Mouse (Mus musculus) embryo, embryonic 10.5 days (tissue): Measurements from ENCODE around the gene Sec11a.
"Not testable (repeated sequence)": the region's sequence is repeated elsewhere in the genome, so short reads cannot be mapped to it uniquely, and the experiment has no call there.

Experiments
- DNase-seq: peaks from one replicate; pipeline ENCODE4 v3.0.0-alpha.2; 2015; ENCODE audit warnings: low spot score

Sec11a gene

DNA sequence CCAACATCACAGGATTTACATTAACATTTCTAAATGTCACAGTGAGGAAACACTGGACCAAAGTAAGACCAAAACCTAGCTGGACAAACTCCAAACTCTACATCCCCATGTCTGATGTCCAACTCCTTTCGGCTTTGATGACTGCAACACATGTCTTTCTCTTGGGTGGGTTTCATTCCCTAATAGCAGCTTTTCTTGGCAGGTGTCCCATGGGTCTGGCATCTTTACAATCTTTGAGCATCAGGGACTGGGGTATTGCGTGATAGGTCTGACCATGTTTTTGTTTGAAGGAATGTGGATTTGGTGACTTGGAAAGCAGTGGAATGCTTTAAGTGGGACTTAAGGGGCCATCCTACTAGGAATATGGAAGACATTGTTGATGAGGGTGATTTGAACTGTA, 9.3 kb upstream of the Sec11a start:
- DNase-seq = no peak

DNA sequence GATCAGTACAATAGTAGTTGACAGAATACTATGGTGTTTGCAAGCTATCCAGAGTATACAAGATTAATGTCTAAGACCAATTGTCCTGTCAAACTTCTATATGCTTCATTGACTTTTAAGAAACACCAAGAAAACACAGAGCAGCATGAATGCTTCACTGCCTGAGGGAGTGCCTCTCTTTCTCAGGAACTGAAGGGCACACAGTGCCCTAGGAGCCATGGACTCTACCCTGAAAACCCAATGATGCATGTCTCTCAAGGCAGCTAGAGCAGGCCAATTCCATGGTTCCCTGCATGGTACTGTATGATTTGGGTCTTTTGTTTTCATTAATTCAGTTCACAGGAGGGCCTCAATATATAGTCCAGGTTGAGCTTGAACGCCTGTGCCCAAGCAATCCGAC, 6.7 kb upstream of the Sec11a start:
- no peak for DNase-seq

DNA sequence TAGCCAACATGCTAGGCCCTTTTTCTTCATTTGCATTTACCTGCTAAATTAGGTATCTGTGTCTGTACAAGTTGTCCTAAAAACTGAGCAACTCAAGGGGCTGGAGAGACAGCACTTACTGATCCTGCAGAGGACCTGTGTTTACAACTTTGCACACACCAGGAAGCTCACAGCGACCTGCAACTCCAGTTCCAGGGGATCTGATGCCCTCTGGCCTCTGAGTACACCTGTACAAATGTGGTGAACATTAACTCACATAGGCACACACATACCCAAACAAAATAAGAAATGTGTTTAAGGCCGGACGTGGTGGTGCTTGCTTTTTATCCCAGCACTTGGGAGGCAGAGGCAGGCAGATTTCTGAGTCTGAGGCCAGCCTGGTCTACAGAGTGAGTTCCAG, 4.6 kb upstream of the Sec11a start:
- no peak for DNase-seq

DNA sequence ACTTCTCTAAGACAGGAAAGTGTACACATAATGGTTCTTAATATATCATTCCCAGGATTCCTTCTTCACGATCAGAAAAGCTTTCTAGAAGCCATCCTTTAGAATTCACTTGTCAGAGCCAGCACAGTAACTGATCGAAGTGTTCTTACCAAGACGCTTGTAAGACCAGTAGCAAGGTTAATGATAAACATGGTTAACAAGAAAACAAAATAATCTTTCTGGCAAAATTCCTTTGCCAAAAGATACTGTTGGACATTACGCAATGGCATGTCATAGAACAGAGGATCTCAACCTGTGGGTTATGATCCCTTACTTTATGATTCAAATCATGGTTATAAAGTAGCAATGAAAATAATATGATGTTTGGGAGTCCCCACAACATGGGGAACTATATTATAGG, 3.9 kb upstream of the Sec11a start:
- DNase-seq = no peak

DNA sequence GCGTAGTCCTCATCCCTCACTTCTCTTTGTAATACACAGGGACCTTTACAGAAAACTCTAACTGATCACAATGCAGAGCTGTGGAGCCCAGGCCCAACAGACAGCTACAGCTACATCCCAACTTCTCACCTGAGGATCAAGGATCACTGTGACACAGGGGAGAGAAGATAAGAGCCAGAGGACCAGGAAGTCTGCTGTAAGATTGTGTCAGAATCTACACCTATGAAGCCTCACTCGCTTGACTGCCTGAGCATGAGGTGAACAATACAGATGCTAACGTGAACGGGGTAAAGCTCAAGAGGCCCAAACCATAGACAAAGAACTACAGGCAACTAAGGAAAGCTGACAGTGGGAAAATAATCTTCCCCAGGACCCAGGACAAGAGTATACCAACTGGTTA, 7.8 kb downstream of the Sec11a start:
- no peak for DNase-seq

DNA sequence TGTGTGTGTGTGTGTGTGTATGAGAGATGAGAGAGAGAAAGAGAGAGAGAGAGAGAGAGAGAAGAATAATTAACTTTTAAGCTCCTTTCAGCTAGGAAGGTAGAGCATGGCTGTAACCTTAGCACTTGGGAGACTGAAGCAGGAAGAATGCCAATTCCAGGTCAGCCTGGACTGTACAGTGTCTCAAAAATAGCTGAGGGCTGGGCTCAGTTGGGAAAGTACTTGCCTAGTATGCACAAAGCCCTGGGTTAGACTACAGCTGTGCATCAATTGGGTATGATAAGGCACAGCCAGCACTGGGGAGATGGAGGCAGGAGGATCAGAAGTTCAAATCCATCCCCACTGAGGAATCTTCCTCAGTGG, 10.3 kb downstream of the Sec11a start:
- not testable (repeated sequence) for DNase-seq

DNA sequence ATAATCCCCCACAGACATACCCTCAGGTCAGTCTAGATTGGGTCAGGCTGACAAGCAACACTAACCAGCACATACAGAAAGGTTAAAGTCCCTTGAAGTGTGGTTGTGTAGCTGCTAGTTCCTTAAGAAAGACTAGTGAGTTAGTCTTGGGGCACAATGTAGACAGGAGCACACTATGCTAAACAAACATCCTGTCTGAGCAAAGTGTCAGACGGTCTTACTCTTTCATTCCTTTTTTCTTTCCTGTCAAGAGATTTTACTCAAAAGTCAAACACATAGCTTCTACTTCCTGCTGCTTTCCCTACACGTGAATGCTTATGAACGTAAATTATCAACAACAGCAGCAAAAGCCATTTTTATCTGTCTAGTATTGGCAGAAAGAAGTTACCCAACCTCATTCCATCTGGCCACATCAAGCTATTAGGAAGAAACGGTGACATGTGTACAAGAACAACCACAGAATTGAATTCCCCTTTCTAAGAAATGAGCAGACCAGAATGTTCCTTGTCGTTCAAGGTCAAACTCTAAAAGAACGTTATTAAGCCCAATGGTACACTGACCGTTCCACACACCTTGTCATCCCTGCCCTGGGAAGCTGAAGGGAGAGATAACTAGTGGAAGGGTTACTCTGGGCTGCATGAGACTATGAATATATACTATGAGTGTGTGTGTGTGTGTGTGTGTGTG, 10.8 kb downstream of the Sec11a start:
- DNase-seq = not testable (repeated sequence)

DNA sequence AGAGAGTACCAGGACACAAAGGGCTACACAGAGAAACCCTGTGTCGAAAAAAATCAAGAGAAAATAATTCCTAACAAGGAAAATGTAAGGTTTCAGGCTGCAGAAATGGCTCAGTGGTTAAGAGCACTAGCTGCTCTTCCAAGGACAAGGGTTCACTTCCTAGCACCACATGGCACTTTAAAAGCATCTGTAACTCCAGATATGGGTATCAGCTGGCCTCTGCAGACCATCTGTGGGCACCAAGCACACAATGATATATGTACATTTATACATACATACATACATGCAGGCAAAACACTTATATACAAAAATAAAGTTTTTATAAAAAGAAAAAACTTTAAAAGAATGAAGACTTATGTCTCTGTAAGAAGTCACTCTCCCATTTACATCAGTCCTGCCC, 11.7 kb downstream of the Sec11a start:
- no peak for DNase-seq

DNA sequence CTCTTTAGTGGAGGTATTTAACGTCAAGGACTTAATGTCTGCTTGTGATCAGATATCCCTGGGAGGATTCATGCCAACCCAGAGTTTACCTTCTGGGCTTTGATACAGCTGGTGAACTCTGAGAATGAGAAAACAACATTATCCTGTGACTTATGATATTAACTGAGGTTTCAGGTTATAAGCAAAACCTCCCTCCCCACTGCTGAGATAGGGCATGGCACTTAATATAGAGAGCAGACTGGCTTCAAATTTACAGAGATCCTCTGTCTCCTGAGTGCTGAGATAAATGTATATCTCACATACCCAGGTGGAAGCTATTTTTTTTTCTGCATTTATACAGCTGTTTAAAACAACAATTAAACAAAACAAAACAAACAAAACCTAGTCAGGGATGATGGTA, 14.8 kb downstream of the Sec11a start:
- no peak for DNase-seq

DNA sequence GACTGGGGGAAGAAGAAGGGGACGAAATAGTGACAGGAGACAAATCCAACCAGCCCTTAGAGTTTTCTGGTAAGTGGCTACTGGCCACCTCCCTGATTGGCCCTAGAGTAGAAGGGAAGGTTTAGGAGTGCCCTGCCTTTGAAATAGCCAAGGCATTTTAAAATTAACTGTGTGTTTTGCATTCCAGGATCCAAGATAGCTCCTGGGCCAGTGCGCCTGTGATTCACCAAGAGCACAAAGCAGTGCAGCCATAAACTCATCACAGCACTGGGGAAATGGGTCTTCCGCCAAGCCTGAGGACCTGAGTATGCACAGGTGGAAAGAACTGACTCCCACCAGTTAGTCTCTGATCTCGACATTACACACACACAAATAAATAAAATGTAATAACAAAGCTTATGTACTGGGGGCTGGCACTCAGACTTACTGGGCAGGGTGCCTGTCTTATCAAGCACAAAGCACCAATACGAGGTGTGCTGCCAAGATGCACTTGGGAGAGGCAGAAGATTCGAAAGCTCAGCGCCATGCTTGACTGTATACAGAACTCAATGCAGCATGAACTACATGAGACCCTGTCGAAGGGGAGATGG, 15.9 kb downstream of the Sec11a start:
- DNase-seq = no peak

DNA sequence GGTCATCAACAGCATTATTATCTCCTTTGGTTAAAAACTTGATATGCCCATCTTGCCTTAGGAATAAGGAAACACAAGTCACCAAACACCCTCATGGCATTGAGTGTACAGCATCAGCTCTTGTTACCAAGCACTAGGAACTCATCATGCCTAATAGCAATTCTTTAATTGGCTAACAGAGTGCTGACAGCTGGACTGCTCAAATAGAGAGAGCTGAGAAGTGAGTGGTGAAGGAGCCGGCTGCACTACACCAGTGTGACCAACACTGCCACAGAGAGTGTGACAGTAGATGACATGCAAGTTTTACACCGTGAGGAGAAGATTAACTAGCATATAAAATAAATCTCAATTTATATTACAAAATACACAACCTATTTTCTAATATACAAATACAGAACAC, 24.4 kb downstream of the Sec11a start:
- no peak for DNase-seq

DNA sequence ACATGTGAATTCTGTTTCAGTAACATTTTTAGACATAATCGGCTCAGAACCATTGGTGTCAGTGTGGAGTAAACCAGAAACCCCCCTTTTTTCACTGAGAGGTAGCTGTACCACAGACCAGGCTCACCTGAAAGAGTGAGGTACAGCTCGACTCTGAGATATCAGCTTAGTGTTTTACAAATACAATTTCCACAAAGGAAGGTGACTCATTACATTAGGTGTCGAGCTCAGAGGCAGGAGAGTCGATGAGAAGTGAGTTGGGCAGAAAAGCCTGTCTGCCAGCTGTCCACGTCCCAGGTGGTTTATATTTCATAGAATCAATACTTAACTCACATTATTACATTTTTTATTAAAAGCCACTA, 28.0 kb downstream of the Sec11a start:
- DNase-seq = no peak

DNA sequence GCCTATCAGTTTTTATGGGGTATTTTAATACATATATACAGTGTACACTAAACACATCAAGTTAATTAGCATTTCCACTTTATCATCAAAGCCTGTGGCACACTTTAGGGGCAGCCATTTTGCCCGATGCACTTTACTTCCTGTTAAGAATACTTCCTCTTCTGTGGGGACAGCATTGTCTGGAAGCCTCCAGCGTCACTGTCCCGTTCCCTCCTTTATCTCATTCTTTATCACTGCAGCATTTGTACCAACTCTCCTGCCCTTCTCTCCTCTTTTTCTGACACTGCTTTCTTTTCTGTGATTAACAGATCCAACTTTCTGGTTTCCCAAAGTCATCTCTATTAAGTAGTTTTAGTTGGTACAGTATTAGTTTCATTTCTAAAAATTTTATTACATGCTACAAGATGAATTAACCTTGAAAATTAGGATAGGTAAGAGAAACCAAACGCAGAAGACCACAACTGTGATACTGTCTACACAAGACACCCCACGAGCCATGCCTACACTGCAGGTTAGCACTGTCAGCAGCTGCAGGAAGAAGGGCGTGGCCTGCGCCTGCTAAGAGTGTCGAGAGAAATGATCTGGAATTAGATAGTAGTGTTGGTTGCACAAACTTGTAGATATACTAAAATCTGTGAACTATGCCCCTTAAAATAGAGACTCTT, 28.5 kb downstream of the Sec11a start:
- no peak for DNase-seq

DNA sequence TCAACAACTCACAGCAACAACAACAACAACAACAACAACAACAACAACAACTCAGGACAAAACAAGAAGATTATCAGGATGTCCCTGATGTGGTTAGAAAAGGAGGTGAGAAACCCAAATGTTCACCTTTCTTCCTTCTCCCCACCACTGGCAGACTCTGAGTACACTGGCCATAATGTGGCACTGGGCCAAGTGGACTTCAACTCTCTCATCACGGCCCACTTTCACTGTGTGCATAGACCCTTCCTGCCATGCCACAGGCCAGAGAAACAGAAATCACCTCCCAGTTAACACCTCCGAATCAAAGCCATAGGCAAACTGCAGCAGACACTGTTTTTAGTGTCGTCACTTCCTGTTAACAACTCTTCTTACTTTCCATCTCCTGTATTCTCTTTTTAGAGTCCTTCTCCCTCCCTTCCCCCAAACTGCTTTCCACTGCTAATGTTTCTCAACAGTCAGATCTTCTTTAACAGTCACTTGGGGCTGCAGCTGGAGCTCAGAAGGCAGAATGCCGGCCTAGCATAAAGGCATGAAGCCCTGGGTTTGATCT, 29.6 kb downstream of the Sec11a start:
- no peak for DNase-seq

DNA sequence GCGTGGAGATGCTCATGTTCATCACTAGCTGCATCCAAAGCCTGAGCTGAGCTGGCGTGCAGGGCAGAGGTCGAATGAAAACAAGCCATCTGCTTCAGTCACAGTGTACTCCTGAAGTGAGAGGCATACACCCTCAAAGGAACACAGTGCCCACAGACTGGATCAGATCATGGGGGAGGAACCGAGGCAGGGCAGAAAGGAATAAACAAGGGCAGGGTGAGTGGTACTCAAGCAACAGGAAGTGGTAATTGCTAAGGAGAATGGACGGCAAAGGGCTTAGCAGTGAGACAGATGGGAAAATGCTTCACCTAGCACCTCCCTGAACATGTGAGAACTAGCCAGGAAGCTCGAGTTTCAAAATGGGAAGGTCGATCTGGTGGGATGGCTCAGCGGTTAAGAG, 35.1 kb downstream of the Sec11a start:
- DNase-seq = no peak

DNA sequence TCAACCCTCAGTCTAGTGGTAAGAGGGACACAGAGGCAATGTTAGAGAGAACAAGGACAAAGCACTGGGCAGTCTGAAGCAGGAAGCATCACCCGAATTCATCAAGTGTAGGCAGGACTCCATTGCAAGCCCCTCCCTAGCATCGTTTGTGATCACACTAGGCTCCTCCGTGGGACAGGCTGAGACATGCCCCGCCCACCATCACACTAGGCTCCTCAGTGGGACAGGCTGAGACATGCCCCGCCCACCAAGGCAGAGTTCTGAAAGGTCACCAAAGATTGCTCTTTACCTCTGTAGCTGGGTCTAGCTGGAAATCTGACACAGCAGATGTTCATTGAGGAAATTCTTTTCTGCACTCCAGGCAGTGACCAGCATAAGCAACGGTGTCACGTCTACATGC, 36.5 kb downstream of the Sec11a start:
- peak; percentile 5 for DNase-seq

DNA sequence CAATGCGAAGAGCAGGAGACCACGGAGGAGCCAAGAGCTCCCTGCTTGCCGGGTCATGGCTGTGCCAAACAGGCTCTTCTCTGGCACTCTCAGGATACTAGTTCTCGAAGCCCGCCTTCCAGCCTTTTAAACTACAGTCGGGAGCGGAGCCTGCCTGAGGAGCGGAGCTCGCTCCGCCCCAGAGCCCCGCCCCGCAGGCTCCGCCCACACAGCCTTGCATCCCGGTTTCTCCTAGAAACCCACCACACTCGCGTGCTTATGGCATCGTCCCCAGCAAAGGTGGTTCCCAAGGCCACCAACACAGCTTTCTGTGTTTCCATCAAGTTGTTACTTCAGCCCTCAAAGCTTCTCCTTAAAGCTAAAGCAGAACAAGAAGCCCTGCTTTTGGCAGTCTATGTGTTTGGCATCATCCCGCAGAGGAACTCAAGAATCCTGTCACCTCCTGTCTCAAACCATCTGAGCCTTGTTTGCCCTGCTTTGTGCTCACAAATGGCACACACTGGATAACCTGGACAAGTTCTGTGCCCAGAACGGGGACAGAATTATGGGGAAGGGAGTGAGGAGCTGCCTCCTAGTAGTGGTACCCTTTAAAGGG, 42.6 kb downstream of the Sec11a start, which contains the start of gene Nmb:
Gene Nmb (minus strand): TSS at position 156 of the 595 bp plus-strand sequence.
- peak; percentile 88 for DNase-seq

DNA sequence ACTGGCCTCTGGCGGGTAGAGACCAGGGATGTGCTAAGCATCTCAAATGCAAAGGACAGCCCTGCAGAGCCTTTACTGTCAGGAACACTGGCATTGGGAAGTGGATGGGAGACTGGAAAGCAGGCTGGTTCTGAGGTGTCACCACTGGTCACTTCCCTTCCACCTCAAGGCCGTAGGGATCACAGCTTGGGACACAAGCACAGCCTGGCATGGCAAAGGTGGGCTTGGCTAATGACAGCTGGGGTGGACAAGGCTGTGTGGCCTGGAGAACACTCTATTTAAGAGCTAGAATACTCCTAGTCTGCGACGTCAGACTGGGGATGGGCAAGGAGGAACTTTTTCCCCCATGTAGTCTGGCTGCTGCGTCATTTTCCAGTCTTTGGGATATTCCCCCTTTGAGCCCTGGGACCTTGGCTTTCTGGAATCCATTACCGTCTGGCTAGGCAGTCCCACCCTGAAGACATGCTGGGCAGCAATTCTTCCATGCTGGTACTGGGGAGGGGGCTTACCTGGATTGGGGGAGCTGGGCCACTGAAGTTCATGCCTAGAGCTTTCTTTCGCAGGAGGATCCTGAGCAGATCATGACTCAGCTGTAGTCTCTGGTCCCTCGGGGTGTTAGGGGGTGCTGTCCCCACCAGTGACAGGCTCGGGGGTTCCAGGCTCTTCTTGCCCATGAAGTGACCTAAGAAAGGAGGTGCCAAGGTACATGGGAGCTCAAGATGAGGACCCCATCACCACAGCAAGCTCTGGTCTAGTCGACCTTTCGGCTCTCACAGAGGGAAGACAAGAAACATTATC, 43.8 kb downstream of the Sec11a start:
- DNase-seq = no peak

DNA sequence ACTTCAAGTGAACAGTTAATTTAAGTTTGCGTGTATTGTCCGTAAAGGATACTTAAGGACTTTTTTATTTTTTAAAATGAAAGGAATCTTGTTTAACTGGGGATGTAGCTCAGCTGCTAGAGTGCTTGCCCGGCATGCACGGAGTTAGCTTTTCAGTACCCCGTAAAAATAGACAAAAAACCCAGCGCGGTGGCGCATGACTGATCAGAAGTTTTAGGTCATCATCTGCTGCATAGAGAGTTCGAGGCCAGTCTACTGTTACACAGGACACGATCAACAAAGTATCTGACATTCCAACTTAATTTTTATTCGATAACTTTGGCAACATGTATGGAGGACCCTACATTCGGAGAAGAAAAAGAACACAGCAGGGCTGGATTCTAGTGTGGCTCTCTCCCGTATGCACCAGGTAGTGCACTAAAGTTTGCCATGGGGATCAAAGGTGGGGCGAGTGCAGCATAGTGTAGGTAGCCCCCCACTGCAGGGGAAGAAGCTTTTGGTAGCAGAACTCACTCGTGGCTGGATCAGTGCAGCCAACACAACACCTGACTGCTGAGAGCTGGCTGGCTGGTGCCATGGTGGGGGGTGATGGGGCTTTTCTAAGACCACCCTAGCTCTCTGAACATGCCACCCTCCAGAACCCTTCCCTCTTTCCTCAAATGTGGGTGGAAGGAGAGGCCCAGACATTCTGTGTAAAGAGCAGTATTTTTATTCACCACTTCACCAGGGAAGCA, 45.9 kb downstream of the Sec11a start:
- no peak for DNase-seq

DNA sequence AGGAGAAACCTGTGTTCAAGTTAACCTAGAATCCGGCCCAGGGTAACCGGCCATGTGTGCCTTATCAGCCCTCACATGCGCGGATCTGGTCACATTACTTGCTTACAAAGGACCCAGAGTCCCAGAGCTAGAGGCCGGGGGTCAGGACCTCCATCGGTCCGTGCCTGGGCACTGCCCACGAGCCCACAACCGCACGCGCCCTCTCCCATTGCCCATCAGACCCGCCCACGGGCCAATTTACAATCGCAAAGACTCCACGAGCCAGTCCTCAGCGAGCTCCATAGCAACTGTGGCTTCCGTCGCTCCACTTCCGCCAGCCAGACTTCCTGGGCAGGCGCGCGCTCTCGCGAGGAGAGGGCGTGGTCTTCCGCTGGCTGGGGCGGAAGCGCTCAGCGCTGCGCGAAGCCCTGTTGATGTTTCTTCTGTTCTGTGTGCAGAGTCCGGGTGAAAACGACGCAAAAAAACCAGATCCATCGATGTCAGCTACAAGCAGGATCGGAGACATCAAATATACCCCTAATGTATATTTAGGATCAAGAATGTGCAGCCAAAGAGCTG, 46.6 kb downstream of the Sec11a start, which contains the start of gene Wdr73:
Gene Wdr73 (minus strand): TSS at position 326 of the 558 bp plus-strand sequence.
- DNase-seq = peak; percentile 95

DNA sequence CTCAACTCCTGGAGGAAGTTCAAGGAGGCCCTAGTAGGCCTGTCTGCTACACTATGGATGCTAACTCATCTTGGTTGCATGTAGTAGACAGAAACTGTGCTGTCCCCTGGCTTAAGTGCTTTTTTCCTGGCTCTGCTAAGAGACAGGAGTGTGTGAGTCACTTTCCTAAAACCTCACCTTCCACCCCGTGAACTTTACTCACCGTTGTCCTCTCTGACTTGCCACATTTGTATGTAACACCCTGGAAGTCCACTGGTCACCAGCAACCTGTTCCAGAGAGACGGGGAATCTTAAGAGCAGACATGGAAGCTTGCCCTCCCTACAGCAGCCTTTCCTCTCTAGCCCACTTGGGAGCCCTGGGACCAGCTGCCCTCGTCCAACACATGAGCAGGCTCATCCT, 49.9 kb downstream of the Sec11a start:
- DNase-seq = no peak
